Mouse (Mus musculus): ENCODE measurements at regions not wholly inside any gene's neighbourhood (a gene's known extent, or its start where the extent isn't known, plus 50 kb on each side); places are given as distances from the start of the nearest gene placed in this dataset.

DNA sequence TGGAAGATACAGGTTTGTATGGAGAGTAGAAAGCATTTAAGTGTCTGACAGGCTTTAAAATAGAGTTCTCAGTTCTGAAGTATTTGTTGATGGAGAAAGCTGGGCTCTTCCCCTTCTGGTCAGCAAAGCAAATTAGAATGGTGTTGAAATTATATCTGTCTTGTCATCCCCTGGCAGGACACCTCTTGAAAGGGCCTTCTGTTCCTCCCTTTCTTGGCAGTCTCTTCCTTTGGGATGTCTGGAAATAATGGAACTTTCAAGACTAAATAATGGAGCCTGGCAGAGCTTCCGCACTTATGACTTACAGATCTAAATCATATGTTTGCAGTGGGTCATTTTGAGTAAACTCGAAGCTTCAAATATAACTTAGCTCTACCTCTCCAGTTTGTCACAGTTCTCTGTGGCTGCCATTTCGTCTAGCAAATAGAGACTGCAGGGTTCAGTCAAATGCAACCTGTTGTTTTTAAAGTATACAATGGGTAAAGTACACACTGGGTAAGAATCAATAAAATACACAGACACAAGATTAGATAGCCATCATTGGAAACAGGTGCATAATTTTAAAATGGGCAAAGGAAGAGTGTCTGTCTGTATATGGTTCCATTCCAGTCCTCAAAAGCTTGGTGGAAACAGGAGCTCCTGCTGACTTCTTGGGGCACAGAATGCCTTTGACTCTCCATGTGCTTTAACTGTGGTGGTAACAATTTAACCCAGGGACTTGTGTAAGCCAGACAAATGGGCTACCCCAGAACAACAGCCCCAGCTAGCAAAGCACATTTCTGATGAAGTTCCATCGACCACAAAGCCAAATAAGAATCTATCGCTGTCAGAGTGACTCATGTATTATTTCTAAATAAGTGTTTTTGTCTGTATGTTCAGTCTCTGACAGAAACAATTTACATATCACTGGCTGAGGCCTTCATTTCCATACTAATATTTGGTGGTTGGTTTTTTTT is 3524.4 kb upstream of the Gm7489 start:
- Histone ChIP-seq H3K36me3 (ENCODE audit: control insufficient read depth, insufficient read depth, low read length) (no peaks in the 10 kb centered on the region), H3K4me1 (ENCODE audit: control insufficient read depth, insufficient read depth, low read length) (no peaks in the 10 kb centered on the region; the same call in none of the 2 replicates), H3K27ac (no peak overlapping the region), H3K9ac (ENCODE audit: low read depth, low read length) (no peak overlapping the region), H3K79me2 (replicated peaks; ENCODE audit: control insufficient read depth, insufficient read depth, low read length) (no peaks in the 10 kb centered on the region), H3K27me3 (ENCODE audit: control insufficient read depth, insufficient read depth, low read length) (no peaks in the 10 kb centered on the region), H3K4me3 (no peak overlapping the region)
- no peak for TF ChIP-seq POLR2A (IDR thresholded peaks at IDR 0.05; ENCODE audit: insufficient read depth, low read depth, low read length)
- no peak for TF ChIP-seq CTCF (IDR thresholded peaks at IDR 0.05)
- no peak for TF ChIP-seq EP300 (IDR thresholded peaks at IDR 0.05; ENCODE audit: insufficient read depth, low read depth, low read length)
- intact Hi-C loops (cut with DNase I) = no loop called here
- DNase-seq = no peak
- 83% methylated on average over 5 of the region's 5 CpGs for WGBS

DNA sequence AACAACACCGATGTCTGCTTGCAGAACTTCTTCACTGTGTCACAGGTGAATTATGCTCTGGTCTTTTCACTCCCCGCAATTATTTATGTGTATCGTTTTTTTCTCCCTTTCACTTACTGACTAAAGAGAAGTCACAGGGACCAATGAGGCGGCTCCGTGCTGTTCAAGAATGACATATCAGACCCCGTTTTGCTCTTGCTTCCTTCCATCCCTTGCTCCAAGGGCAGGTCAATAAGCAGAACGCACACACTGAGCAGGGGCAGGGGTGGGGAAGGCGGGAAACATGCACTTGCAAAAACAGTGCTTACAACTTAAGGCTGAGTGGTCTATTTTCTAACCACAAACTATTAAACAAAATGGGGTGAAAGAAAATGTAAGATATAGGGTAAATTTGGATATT is 3523.4 kb upstream of the Gm7489 start:
- Histone ChIP-seq H3K27ac (no peak overlapping the region), H3K79me2 (replicated peaks; ENCODE audit: control insufficient read depth, insufficient read depth, low read length) (no peaks in the 10 kb centered on the region), H3K4me1 (ENCODE audit: control insufficient read depth, insufficient read depth, low read length) (no peaks in the 10 kb centered on the region; the same call in none of the 2 replicates), H3K27me3 (ENCODE audit: control insufficient read depth, insufficient read depth, low read length) (no peaks in the 10 kb centered on the region), H3K4me3 (no peak overlapping the region), H3K36me3 (ENCODE audit: control insufficient read depth, insufficient read depth, low read length) (no peaks in the 10 kb centered on the region), H3K9ac (ENCODE audit: low read depth, low read length) (no peak overlapping the region)
- 77% methylated on average over 8 of the region's 8 CpGs for WGBS
- no peak for DNase-seq
- TF ChIP-seq CTCF (IDR thresholded peaks at IDR 0.05) (no peak), POLR2A (IDR thresholded peaks at IDR 0.05; ENCODE audit: insufficient read depth, low read depth, low read length) (no peak), EP300 (IDR thresholded peaks at IDR 0.05; ENCODE audit: insufficient read depth, low read depth, low read length) (no peak)
- intact Hi-C loops (cut with DNase I) = no loop called here

DNA sequence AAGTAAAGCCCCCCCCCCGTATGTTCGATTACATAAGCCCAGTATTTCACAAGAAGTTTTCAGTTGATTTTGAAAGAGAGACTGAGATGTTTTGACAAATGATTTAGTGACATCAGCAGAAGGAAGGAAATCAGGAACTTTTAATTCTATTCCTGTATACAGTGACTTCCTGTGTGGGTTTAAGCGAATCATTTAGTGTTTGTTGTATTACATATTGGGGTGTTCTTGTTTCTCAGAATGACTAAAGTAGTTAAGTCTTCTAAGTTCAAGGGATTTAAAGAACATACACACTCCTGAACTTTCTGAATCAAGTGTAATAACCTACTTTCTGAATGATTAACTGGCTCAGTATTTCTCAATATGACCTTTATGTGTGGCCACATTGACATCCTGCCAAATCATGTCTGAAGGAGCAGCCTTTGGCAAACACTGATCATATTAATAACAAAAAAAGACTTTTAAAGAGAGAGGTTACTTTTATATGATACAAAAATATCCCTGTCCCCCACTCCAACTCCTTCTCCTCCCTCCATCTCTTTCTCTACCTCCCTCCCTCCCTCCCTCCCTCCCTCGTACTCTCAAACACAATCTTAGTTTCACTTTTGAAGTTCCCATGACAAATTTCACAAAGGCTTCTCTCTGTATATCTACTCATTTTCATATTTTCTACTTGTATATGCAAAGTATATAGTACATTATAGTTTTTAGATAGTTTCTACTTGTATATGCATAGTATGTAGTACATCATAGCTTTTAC is 3522.8 kb upstream of the Gm7489 start:
- 34% methylated on average over 4 of the region's 4 CpGs for WGBS
- no peak for TF ChIP-seq EP300 (IDR thresholded peaks at IDR 0.05; ENCODE audit: insufficient read depth, low read depth, low read length)
- TF ChIP-seq POLR2A (IDR thresholded peaks at IDR 0.05; ENCODE audit: insufficient read depth, low read depth, low read length) = no peak
- no peak for TF ChIP-seq CTCF (IDR thresholded peaks at IDR 0.05)
- Histone ChIP-seq H3K27ac (peak overlapping the region; percentile 3; the same call in 1 of the 2 replicates), H3K9ac (ENCODE audit: low read depth, low read length) (no peak overlapping the region), H3K36me3 (ENCODE audit: control insufficient read depth, insufficient read depth, low read length) (no peaks in the 10 kb centered on the region), H3K4me3 (no peak overlapping the region), H3K4me1 (ENCODE audit: control insufficient read depth, insufficient read depth, low read length) (no peaks in the 10 kb centered on the region; the same call in none of the 2 replicates), H3K79me2 (replicated peaks; ENCODE audit: control insufficient read depth, insufficient read depth, low read length) (no peaks in the 10 kb centered on the region), H3K27me3 (ENCODE audit: control insufficient read depth, insufficient read depth, low read length) (no peaks in the 10 kb centered on the region)
- intact Hi-C loops (cut with DNase I) = no loop called here
- DNase-seq = no peak

DNA sequence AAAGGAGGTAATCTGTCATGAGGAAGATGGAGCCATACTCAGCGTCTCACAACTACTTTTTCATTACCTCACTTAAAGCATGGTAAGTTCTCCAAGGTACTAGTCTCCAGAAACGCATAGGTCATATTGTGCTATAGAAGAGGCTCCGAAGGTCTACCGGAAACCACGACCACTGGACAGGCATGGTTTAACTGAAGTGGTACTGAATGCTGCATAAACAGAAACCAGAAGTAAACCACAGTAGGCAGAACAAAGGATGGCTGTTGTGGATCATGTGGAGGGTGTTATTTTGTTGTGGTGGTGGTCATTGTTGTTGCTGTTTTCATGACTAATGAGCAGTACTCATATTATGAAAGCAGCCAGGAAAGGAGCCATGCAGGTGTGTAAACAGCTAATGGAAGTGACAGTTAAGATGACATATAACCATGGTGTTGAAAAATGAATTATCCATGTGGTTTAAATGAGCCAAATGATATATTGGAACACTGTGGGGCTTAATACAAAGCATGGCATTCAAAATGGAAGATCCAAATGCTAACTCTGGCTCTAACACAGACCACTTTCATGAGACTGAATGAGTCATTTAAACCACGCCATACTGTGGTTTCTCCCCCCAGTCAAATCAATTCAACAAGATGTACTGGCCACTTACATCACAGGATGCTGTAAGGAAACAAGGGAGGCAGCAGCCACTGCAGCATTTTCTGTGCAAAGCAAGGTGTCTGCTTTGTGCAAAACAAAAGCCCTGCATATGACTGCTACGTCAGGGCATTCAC is 3484.5 kb upstream of the Gm7489 start:
- H3K36me3 ChIP-seq (ENCODE audit: control insufficient read depth, insufficient read depth, low read length) = no peaks in the 10 kb centered on the region
- H3K27me3 ChIP-seq (ENCODE audit: control insufficient read depth, insufficient read depth, low read length) = no peaks in the 10 kb centered on the region
- DNase-seq = no peak
- H3K9ac ChIP-seq (ENCODE audit: low read depth, low read length) = no peak overlapping the region
- no peaks in the 10 kb centered on the region for H3K79me2 ChIP-seq (replicated peaks; ENCODE audit: control insufficient read depth, insufficient read depth, low read length)
- no peak overlapping the region for H3K27ac ChIP-seq
- intact Hi-C loops (cut with DNase I) = no loop called here
- TF ChIP-seq CTCF (IDR thresholded peaks at IDR 0.05) (no peak), EP300 (IDR thresholded peaks at IDR 0.05; ENCODE audit: insufficient read depth, low read depth, low read length) (no peak), POLR2A (IDR thresholded peaks at IDR 0.05; ENCODE audit: insufficient read depth, low read depth, low read length) (no peak)
- WGBS = 79% methylated on average over 7 of the region's 7 CpGs
- no peaks in the 10 kb centered on the region for H3K4me1 ChIP-seq (ENCODE audit: control insufficient read depth, insufficient read depth, low read length)
- no peak overlapping the region for H3K4me3 ChIP-seq

DNA sequence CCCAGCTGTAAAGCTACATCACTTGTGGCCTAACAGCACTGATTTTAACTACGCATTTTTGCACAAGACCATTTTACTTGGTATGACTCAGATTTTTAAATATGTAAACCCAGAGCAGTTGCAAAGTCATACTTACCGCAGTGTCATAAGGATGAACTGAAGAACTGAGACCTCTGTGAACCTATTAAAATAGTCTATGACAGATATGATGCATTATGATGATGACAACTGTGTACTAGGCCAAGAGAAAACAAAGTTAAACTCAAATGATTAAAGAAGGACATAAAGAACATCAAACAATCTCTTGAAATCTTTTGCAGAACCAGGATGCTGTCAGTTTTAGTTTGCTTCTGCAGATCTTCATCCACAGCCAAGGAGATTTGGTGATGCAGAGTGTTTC is 3483.3 kb upstream of the Gm7489 start:
- Histone ChIP-seq H3K9ac (ENCODE audit: low read depth, low read length) (no peak overlapping the region), H3K4me3 (no peak overlapping the region), H3K36me3 (ENCODE audit: control insufficient read depth, insufficient read depth, low read length) (no peaks in the 10 kb centered on the region), H3K27me3 (ENCODE audit: control insufficient read depth, insufficient read depth, low read length) (no peaks in the 10 kb centered on the region), H3K79me2 (replicated peaks; ENCODE audit: control insufficient read depth, insufficient read depth, low read length) (no peaks in the 10 kb centered on the region), H3K4me1 (ENCODE audit: control insufficient read depth, insufficient read depth, low read length) (no peaks in the 10 kb centered on the region), H3K27ac (no peak overlapping the region)
- 94% methylated on average over 2 of the region's 2 CpGs for WGBS
- no peak for DNase-seq
- no peak for TF ChIP-seq EP300 (IDR thresholded peaks at IDR 0.05; ENCODE audit: insufficient read depth, low read depth, low read length)
- no peak for TF ChIP-seq CTCF (IDR thresholded peaks at IDR 0.05)
- intact Hi-C loops (cut with DNase I) = no loop called here
